Mouse (Mus musculus) left cerebral cortex, postnatal 14 days (tissue): ENCODE results near the gene Fbxo2. TPM values are rescaled to one million over a fixed set of nuclear protein-coding genes. Genes with fewer than 3 reads are reported as not detected.
A peak's percentile ranks its signal among the peaks of the same experiment; 100 is the strongest.
"Not testable (repeated sequence)": the region's sequence is repeated elsewhere in the genome, so short reads cannot be mapped to it uniquely, and the experiment has no call there.

Experiments used
- DNase-seq, 2 experiments: peaks; one replicate each; pipeline ENCODE4 v3.0.0; 2021 to 2022; ENCODE audit warnings: low spot score in 2 of 2, mixed read lengths in 1 of 2
- intact Hi-C: fragments of 180-260 bp; cut with DNase I; formaldehyde crosslinking; loops from one replicate; pipeline ENCODE4 v1.15.1; 2025
- long read RNA-seq, 2 experiments: library from polyadenylated mRNA; stranded (forward); transcript quantifications; one replicate each; pipeline ENCODE4 v2.0.0; 2021
- total RNA-seq, 2 experiments: library from RNA; stranded (reverse); gene quantifications; 2 replicates each; pipeline ENCODE4 v1.2.3; 2021

The Fbxo2 gene
- total RNA-seq: 10 to 100 TPM; 45.6 to 55.4 TPM
- long read RNA-seq, experiment 1, transcript Fbxo2-201 (6 exons, 1,288 nt): major isoform, 59 of 70 reads
- long read RNA-seq, experiment 1, partial matches to known transcripts: 6 of 70 reads
- long read RNA-seq, experiment 1, other reads (novel, unspliced or antisense): 5 of 70 reads
- long read RNA-seq, experiment 2, transcript Fbxo2-201 (6 exons, 1,288 nt): major isoform, 45 of 50 reads
- long read RNA-seq, experiment 2, partial matches to known transcripts: 4 of 50 reads
- long read RNA-seq, experiment 2, other reads (novel, unspliced or antisense): 1 of 50 reads

- intact Hi-C loops: no loop called here
- peak in 1 of 2 experiments; percentile 59 for DNase-seq
Observed at GRCm38 (mm10) chr4:148160436-148161390, at the start of gene Fbxo2, which contains the start of gene Fbxo44. Gene Fbxo2, plus strand, starts transcription at chr4:148160621. Gene Fbxo44, minus strand, starts transcription at chr4:148160482.

GRCm38 (mm10) chr4:148112519-148112918 is 47.9 kb upstream of the Fbxo2 start:
- intact Hi-C loops: no loop called here
- DNase-seq: no peak

- peak; percentile 75 to 83 for DNase-seq
- intact Hi-C loops: loop anchor here (2.0 kb wide), 2 partner anchors 38 to 52 kb away; partner anchors contain the start of gene Fbxo6
Observed at GRCm38 (mm10) chr4:148114758-148115391, 45.5 kb upstream of the Fbxo2 start.

- intact Hi-C loops: loop anchor here (2.0 kb wide), 2 partner anchors 37 to 51 kb away; partner anchors contain the start of gene Fbxo6
- DNase-seq: no peak
Observed at GRCm38 (mm10) chr4:148115467-148115866, 45.0 kb upstream of the Fbxo2 start.

- intact Hi-C loops: no loop called here
Observed at GRCm38 (mm10) chr4:148116657-148117056, 43.8 kb upstream of the Fbxo2 start.

GRCm38 (mm10) chr4:148117392-148117791 is 43.0 kb upstream of the Fbxo2 start:
- no peak for DNase-seq
- intact Hi-C loops: no loop called here

More at GRCm38 (mm10) chr4:148116657-148117056, 43.8 kb upstream of the Fbxo2 start:
- DNase-seq: no peak

- DNase-seq, intact Hi-C loops: not testable (repeated sequence)
Observed at GRCm38 (mm10) chr4:148119578-148119977, 40.8 kb upstream of the Fbxo2 start.

GRCm38 (mm10) chr4:148120555-148120954 is 39.9 kb upstream of the Fbxo2 start:
- intact Hi-C loops: no loop called here
- no peak for DNase-seq

- peak; percentile 74 to 83 for DNase-seq
- intact Hi-C loops: no loop called here
Observed at GRCm38 (mm10) chr4:148121362-148121761, 39.1 kb upstream of the Fbxo2 start.

GRCm38 (mm10) chr4:148121982-148122693 is 38.3 kb upstream of the Fbxo2 start:
- intact Hi-C loops: no loop called here

GRCm38 (mm10) chr4:148122694-148123066 is 37.7 kb upstream of the Fbxo2 start:
- intact Hi-C loops: no loop called here
- no peak for DNase-seq

More at GRCm38 (mm10) chr4:148121982-148122693, 38.3 kb upstream of the Fbxo2 start:
- DNase-seq: no peak

- no peak for DNase-seq
- intact Hi-C loops: no loop called here
Observed at GRCm38 (mm10) chr4:148128241-148128640, 32.2 kb upstream of the Fbxo2 start.

GRCm38 (mm10) chr4:148128672-148129071 is 31.7 kb upstream of the Fbxo2 start:
- no peak for DNase-seq
- intact Hi-C loops: no loop called here

GRCm38 (mm10) chr4:148130133-148130532 is 30.3 kb upstream of the Fbxo2 start, which contains the start of gene Mad2l2:
Gene Mad2l2, plus strand, starts transcription at chr4:148130384.
- intact Hi-C loops: no loop called here
- no peak for DNase-seq

- no peak for DNase-seq
- intact Hi-C loops: no loop called here
Observed at GRCm38 (mm10) chr4:148130561-148131413, 29.6 kb upstream of the Fbxo2 start, which contains the start of gene Draxin. Gene Draxin, minus strand, starts transcription at chr4:148130698.

- DNase-seq: no peak
- intact Hi-C loops: no loop called here
Observed at GRCm38 (mm10) chr4:148131497-148132081, 28.8 kb upstream of the Fbxo2 start.

GRCm38 (mm10) chr4:148134988-148135387 is 25.4 kb upstream of the Fbxo2 start:
- intact Hi-C loops: no loop called here
- DNase-seq: no peak

- DNase-seq: no peak
- intact Hi-C loops: no loop called here
Observed at GRCm38 (mm10) chr4:148137503-148137902, 22.9 kb upstream of the Fbxo2 start.
